Mouse (Mus musculus) liver, embryonic 16.5 days (tissue): ENCODE measurements around the gene Bsdc1. TPM values are rescaled to one million over a fixed set of nuclear protein-coding genes. Genes with fewer than 3 reads are reported as not detected.
"Not testable (repeated sequence)": the region's sequence is repeated elsewhere in the genome, so short reads cannot be mapped to it uniquely, and the experiment has no call there.

Experiments used
- ATAC-seq: fragments of 200-750 bp; cut with Nextera tagmentation; 2 replicates; pipeline ENCODE4 v1.8.0; 2017; ENCODE audit warnings: low read depth, mild to moderate bottlenecking, moderate number of reproducible peaks, moderate library complexity
- H3K27ac ChIP-seq: fragments of 300-500 bp; sonication (generic); 2 replicates; pipeline ENCODE4 v1.5.1; 2014; ENCODE audit warnings: mild to moderate bottlenecking, low read length
- H3K27me3 ChIP-seq: fragments of 300-500 bp; sonication (generic); 2 replicates; pipeline ENCODE4 v1.6.1; 2014; ENCODE audit warnings: low read depth, low read length, mixed read lengths; ENCODE audit not compliant: control insufficient read depth, insufficient read depth
- H3K36me3 ChIP-seq: fragments of 300-500 bp; sonication (generic); 2 replicates; pipeline ENCODE4 v1.6.1; 2014; ENCODE audit warnings: mild to moderate bottlenecking; ENCODE audit not compliant: control insufficient read depth, insufficient read depth
- H3K4me1 ChIP-seq: fragments of 300-500 bp; sonication (generic); 2 replicates; pipeline ENCODE4 v1.6.1; 2014; ENCODE audit warnings: low read depth, low read length, mixed read lengths; ENCODE audit not compliant: control insufficient read depth
- H3K4me2 ChIP-seq: fragments of 300-500 bp; sonication (generic); 2 replicates; pipeline ENCODE4 v1.6.1; 2014; ENCODE audit warnings: low read depth, low read length, mixed read lengths
- H3K4me3 ChIP-seq: fragments of 300-500 bp; sonication (generic); 2 replicates; pipeline ENCODE4 v1.5.1; 2014; ENCODE audit warnings: low read depth, mild to moderate bottlenecking, low read length
- H3K9ac ChIP-seq: fragments of 300-500 bp; sonication (generic); 2 replicates; pipeline ENCODE4 v1.6.1; 2014; ENCODE audit warnings: low read depth, low read length
- H3K9me3 ChIP-seq: fragments of 300-500 bp; sonication (generic); replicated peaks from 2 replicates; pipeline ENCODE4 v1.6.1; 2016; ENCODE audit warnings: low read length; ENCODE audit not compliant: control insufficient read depth
- WGBS: fragments of 180-500 bp; shearing (Covaris S2); extraction: QIAGEN DNeasy Blood & Tissue Kit; methylation state at CpG from one replicate; pipeline ENCODE4 v1.1.7; 2014; ENCODE audit not compliant: insufficient replicate concordance; 5-methylcytosine and 5-hydroxymethylcytosine counted together
- polyA plus RNA-seq: library from polyadenylated mRNA; unstranded; fragments of >200 nt; fragmentation: Nextera tagmentation; extraction: Ambion mirVana; gene quantifications from 2 replicates; pipeline ENCODE4 v1.2.1, GENCODE M21; 2015

Gene Bsdc1
- polyA plus RNA-seq, 1 experiment from 2014 or later: 87.0 TPM

- Histone ChIP-seq H3K4me1 (peaks cover 17% of the 10 kb centered on the region), H3K27ac (no peak overlapping the region), H3K27me3 (peaks cover 21% of the 10 kb centered on the region), H3K4me2 (no peak overlapping the region), H3K36me3 (peaks cover 45% of the 10 kb centered on the region), H3K4me3 (no peak overlapping the region), H3K9ac (no peak overlapping the region), H3K9me3 (no peaks in the 10 kb centered on the region)
- WGBS: 61% methylated on average over 2 of the region's 2 CpGs
- ATAC-seq: no peak
These were observed 55.5 kb downstream of the Bsdc1 start for GRCm38 (mm10) chr4:129516925-129517324.

- ATAC-seq: no peak
- 94% methylated on average over 8 of the region's 8 CpGs for WGBS
- Histone ChIP-seq H3K27me3 (peaks cover 5% of the 10 kb centered on the region), H3K36me3 (peaks cover 58% of the 10 kb centered on the region), H3K4me2 (no peak overlapping the region), H3K9ac (no peak overlapping the region), H3K9me3 (no peaks in the 10 kb centered on the region), H3K4me3 (no peak overlapping the region), H3K27ac (no peak overlapping the region), H3K4me1 (peaks cover 11% of the 10 kb centered on the region)
These were observed 57.1 kb downstream of the Bsdc1 start for GRCm38 (mm10) chr4:129518519-129518918.

GRCm38 (mm10) chr4:129525338-129525737, 64.0 kb downstream of the Bsdc1 start:
- Histone ChIP-seq H3K4me3 (no peak overlapping the region), H3K36me3 (peaks cover 46% of the 10 kb centered on the region), H3K4me1 (no peaks in the 10 kb centered on the region; the same call in 1 of the 2 replicates), H3K27me3 (no peaks in the 10 kb centered on the region), H3K9ac (no peak overlapping the region), H3K4me2 (no peak overlapping the region), H3K9me3 (no peaks in the 10 kb centered on the region), H3K27ac (no peak overlapping the region)
- WGBS: 85% methylated on average over 5 of the region's 5 CpGs
- ATAC-seq: no peak

GRCm38 (mm10) chr4:129525889-129526288, 64.5 kb downstream of the Bsdc1 start:
- Histone ChIP-seq H3K27ac (no peak overlapping the region), H3K36me3 (peaks cover 42% of the 10 kb centered on the region), H3K27me3 (no peaks in the 10 kb centered on the region), H3K9me3 (no peaks in the 10 kb centered on the region), H3K4me2 (no peak overlapping the region), H3K4me1 (no peaks in the 10 kb centered on the region; the same call in 1 of the 2 replicates), H3K9ac (no peak overlapping the region), H3K4me3 (no peak overlapping the region)
- ATAC-seq: no peak
- 73% methylated on average over 3 of the region's 3 CpGs for WGBS

- H3K9ac ChIP-seq, H3K9me3 ChIP-seq, H3K27me3 ChIP-seq, H3K4me3 ChIP-seq, H3K27ac ChIP-seq, H3K4me2 ChIP-seq, ATAC-seq, H3K4me1 ChIP-seq: not testable (repeated sequence)
- 86% methylated on average over 5 of the region's 6 CpGs for WGBS
- peaks cover 28% of the 10 kb centered on the region for H3K36me3 ChIP-seq
These were observed 67.5 kb downstream of the Bsdc1 start for GRCm38 (mm10) chr4:129528901-129529300.

Other genes with a start within 250 kb of the Bsdc1 start
- gene C77080, start 200.2 kb upstream of the Bsdc1 start, polyA plus RNA-seq: 0.85 and 0.97 TPM in 2 replicates
- gene Sync, start 174.0 kb upstream of the Bsdc1 start, polyA plus RNA-seq: 0.13 and 0.33 TPM in 2 replicates
- 214 and 238 TPM in 2 replicates for gene Rbbp4, start 126.2 kb upstream of the Bsdc1 start, polyA plus RNA-seq
- gene Zbtb8os, start 125.9 kb upstream of the Bsdc1 start, polyA plus RNA-seq: 22.5 and 23.0 TPM in 2 replicates
- 2.2 and 2.7 TPM in 2 replicates for gene Zbtb8a, start 83.5 kb upstream of the Bsdc1 start, polyA plus RNA-seq
- gene Zbtb8b, start 20.7 kb upstream of the Bsdc1 start, polyA plus RNA-seq: 1.3 and 1.4 TPM in 2 replicates
- 0.13 TPM in 1 of 2 replicates, not detected in the other for gene Tssk3, start 29.4 kb downstream of the Bsdc1 start, polyA plus RNA-seq
- 0.23 and 0.60 TPM in 2 replicates for gene Fam229a, start 29.6 kb downstream of the Bsdc1 start, polyA plus RNA-seq
- gene Marcksl1, start 52.0 kb downstream of the Bsdc1 start, polyA plus RNA-seq: 36.6 and 41.4 TPM in 2 replicates
- gene Hdac1, start 81.1 kb downstream of the Bsdc1 start, polyA plus RNA-seq: 82.1 and 89.8 TPM in 2 replicates
- 3.1 and 3.2 TPM in 2 replicates for gene Lck, start 112.1 kb downstream of the Bsdc1 start, polyA plus RNA-seq
- gene Fam167b, start 117.0 kb downstream of the Bsdc1 start, polyA plus RNA-seq: 6.9 and 7.5 TPM in 2 replicates
- gene Eif3i, start 139.1 kb downstream of the Bsdc1 start, polyA plus RNA-seq: 133 and 142 TPM in 2 replicates
- 104 and 106 TPM in 2 replicates for gene Tmem234, start 139.1 kb downstream of the Bsdc1 start, polyA plus RNA-seq
- 0.46 and 0.91 TPM in 2 replicates for gene Dcdc2b, start 152.7 kb downstream of the Bsdc1 start, polyA plus RNA-seq
- 7.5 and 8.0 TPM in 2 replicates for gene Iqcc, start 157.5 kb downstream of the Bsdc1 start, polyA plus RNA-seq
- gene Ccdc28b, start 162.4 kb downstream of the Bsdc1 start, polyA plus RNA-seq: 11.2 and 12.7 TPM in 2 replicates
- gene Txlna, start 179.5 kb downstream of the Bsdc1 start, polyA plus RNA-seq: 22.1 and 24.2 TPM in 2 replicates
- gene Kpna6, start 211.2 kb downstream of the Bsdc1 start, polyA plus RNA-seq: 6.9 and 7.0 TPM in 2 replicates
- 3.3 TPM in 2 replicates for gene Tmem39b, start 235.3 kb downstream of the Bsdc1 start, polyA plus RNA-seq